Mouse (Mus musculus): ENCODE measurements around the gene Galm. TPM values are rescaled to one million over a fixed set of nuclear protein-coding genes. Genes with fewer than 3 reads are reported as not detected.
A peak's percentile ranks its signal among the peaks of the same experiment; 100 is the strongest.

Galm gene
- polyA plus RNA-seq (2012; rRNA removed), result 11.7 and 12.1 TPM in 2 replicates
- polyA plus RNA-seq (2014; fragmentation: Nextera tagmentation; extraction: Ambion mirVana), result 13.7 and 13.8 TPM in 2 replicates

DNA sequence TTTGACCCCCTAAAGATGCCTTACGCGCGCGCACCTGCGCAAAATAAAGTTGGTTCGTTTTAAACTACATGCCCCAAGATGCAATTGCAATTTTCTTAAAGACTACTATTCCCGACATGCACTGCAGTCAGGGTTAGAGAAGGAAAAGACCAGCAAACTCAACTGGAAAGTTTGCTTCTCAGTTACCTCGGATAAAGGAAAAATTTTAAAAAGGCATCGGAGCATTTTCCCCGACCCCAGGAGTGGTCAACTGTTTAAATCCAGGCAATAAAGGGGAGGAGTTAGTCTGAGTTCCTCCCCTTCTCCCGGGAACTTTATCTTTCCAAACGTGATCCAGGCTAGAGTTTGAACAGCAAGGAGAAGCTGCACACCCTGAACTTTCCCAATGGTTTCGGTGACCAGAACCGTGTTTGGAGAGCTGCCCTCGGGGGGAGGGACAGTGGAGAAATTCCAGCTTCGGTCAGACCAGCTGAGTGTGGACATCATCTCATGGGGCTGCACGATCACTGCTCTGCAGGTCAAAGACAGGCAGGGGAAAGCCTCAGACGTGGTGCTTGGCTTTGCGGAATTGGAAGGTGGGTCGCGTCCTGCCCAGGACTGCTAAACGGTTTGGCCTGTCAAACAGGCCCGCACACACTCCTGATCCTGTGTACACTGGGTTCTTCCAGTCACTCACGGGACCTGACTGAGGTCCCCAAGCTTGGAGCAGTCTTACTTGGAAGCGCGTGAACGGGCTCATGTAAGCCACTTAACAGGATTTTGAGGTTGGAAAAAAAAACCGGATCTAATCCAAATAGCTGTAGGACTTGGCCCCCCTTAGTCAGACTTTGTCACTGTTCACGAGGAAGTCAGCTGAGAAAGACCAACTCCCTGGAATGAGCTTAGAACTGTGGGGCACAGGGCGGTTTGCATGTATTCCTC, at the start of gene Galm:
Gene Galm, plus strand, starts transcription at position 141 of the 921 bp plus-strand sequence.
- peak; percentile 81 for DNase-seq (ENCODE audit: low spot score)
- TF ChIP-seq POLR2A (IDR thresholded peaks at IDR 0.05; ENCODE audit: borderline replicate concordance, extremely low read depth, insufficient read depth, insufficient read length), result no peak
- peak within 1 kb of the TSS; percentile 76 for H3K27ac ChIP-seq (replicated peaks; ENCODE audit: low read depth, low read length)
- peak within 1 kb of the TSS; percentile 83 for H3K4me2 ChIP-seq (replicated peaks; ENCODE audit: low read depth, low read length, severe bottlenecking)
- H3K9me3 ChIP-seq (ENCODE audit: control insufficient read depth, low read length), result no peaks in the 10 kb centered on the region
- 4% methylated on average over 30 of the region's 30 CpGs for WGBS
- peak within 1 kb of the TSS; percentile 68 for H3K9ac ChIP-seq (ENCODE audit: low read depth, low read length, severe bottlenecking)
- H3K27me3 ChIP-seq (ENCODE audit: control insufficient read depth, insufficient read depth, low read length), result no peaks in the 10 kb centered on the region
- H3K4me3 ChIP-seq (replicated peaks; ENCODE audit: low read length), result peak within 1 kb of the TSS; percentile 55
- H3K4me1 ChIP-seq (ENCODE audit: control insufficient read depth, insufficient read depth, low read length), result peaks cover 5% of the 10 kb centered on the region
- H3K36me3 ChIP-seq (ENCODE audit: control insufficient read depth, insufficient read depth, low read length), result no peaks in the 10 kb centered on the region
- peak; percentile 87 for ATAC-seq (ENCODE audit: low FRiP score, low read depth)

DNA sequence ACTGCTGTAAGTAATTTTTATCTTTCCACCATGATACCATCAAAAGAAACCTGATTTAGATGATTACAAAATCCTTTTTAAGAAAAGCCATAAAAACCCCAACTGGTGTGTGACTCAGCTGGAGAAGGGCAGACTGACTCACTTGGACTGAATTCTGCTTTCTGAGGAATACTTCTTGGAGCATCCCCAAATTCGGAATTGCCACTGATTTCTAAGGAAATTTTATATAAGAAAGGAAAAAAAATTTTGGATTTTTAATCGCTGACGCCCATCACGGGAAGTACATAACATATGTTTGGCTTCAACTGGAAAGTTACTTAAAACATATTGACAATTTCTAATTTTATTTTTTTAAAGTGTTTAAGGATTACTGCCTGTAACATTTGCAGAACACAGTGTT, 48.5 kb upstream of the Galm start:
- no peak overlapping the region for H3K4me3 ChIP-seq (replicated peaks; ENCODE audit: low read length)
- 83% methylated on average over 4 of the region's 4 CpGs for WGBS
- no peaks in the 10 kb centered on the region for H3K4me1 ChIP-seq (ENCODE audit: control insufficient read depth, insufficient read depth, low read length)
- DNase-seq (ENCODE audit: low spot score) (no peak), ATAC-seq (ENCODE audit: low FRiP score, low read depth) (no peak)
- H3K4me2 ChIP-seq (replicated peaks; ENCODE audit: low read depth, low read length, severe bottlenecking), result no peak overlapping the region
- no peak for TF ChIP-seq POLR2A (IDR thresholded peaks at IDR 0.05; ENCODE audit: borderline replicate concordance, extremely low read depth, insufficient read depth, insufficient read length)
- no peaks in the 10 kb centered on the region for H3K27me3 ChIP-seq (ENCODE audit: control insufficient read depth, insufficient read depth, low read length)
- H3K9me3 ChIP-seq (ENCODE audit: control insufficient read depth, low read length), result no peaks in the 10 kb centered on the region
- no peak overlapping the region for H3K27ac ChIP-seq (replicated peaks; ENCODE audit: low read depth, low read length)
- H3K9ac ChIP-seq (ENCODE audit: low read depth, low read length, severe bottlenecking), result no peak overlapping the region
- H3K36me3 ChIP-seq (ENCODE audit: control insufficient read depth, insufficient read depth, low read length), result no peaks in the 10 kb centered on the region

DNA sequence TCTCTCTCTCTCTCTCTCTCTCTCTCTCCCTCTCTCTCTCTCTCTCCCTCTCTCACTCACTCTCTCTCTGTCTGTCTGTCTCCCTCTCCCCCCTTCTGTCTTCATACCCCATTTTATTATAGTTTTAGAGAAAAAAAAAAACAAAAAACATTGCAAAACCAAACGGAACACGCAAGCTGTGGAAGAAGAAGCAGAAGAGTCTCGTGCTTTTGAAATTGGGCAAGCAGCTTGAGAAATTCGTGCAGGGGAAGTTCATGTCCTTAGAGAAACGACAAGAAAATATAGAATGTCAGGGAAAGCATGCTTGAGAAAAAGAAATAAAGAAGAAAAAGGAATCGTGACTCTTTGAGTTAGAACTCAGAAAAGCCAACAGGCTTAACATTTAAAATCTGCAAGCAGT, 44.0 kb upstream of the Galm start:
- no peak overlapping the region for H3K27ac ChIP-seq (replicated peaks; ENCODE audit: low read depth, low read length)
- no peaks in the 10 kb centered on the region for H3K36me3 ChIP-seq (ENCODE audit: control insufficient read depth, insufficient read depth, low read length)
- 68% methylated on average over 6 of the region's 6 CpGs for WGBS
- H3K27me3 ChIP-seq (ENCODE audit: control insufficient read depth, insufficient read depth, low read length), result no peaks in the 10 kb centered on the region
- TF ChIP-seq POLR2A (IDR thresholded peaks at IDR 0.05; ENCODE audit: borderline replicate concordance, extremely low read depth, insufficient read depth, insufficient read length), result no peak
- no peaks in the 10 kb centered on the region for H3K9me3 ChIP-seq (ENCODE audit: control insufficient read depth, low read length)
- H3K4me3 ChIP-seq (replicated peaks; ENCODE audit: low read length), result no peak overlapping the region
- no peak overlapping the region for H3K4me2 ChIP-seq (replicated peaks; ENCODE audit: low read depth, low read length, severe bottlenecking)
- no peak overlapping the region for H3K9ac ChIP-seq (ENCODE audit: low read depth, low read length, severe bottlenecking)
- ATAC-seq (ENCODE audit: low FRiP score, low read depth), result no peak
- no peaks in the 10 kb centered on the region for H3K4me1 ChIP-seq (ENCODE audit: control insufficient read depth, insufficient read depth, low read length)
- no peak for DNase-seq (ENCODE audit: low spot score)

DNA sequence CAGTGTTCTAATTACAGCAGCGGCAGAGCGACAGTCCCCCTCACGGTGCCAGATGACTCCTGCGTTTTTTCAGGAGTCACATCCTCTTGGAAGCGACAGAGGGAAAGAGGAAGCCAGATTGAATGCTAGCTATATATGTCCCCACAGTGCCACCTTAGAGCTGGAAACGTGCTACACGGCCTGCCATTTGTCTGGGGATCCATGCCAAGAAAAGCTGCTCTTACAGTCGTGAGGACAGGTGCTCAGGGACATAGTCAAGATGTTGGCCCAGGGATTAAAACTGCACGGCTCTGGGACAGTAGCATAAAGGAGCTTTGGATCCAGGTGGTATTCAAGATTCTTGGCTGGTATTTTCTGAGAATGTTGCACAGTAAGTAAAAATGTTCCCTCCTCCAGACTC, 42.8 kb upstream of the Galm start:
- DNase-seq (ENCODE audit: low spot score) (no peak), ATAC-seq (ENCODE audit: low FRiP score, low read depth) (no peak)
- no peak for TF ChIP-seq POLR2A (IDR thresholded peaks at IDR 0.05; ENCODE audit: borderline replicate concordance, extremely low read depth, insufficient read depth, insufficient read length)
- no peaks in the 10 kb centered on the region for H3K9me3 ChIP-seq (ENCODE audit: control insufficient read depth, low read length)
- no peaks in the 10 kb centered on the region for H3K4me1 ChIP-seq (ENCODE audit: control insufficient read depth, insufficient read depth, low read length)
- H3K9ac ChIP-seq (ENCODE audit: low read depth, low read length, severe bottlenecking), result no peak overlapping the region
- H3K27ac ChIP-seq (replicated peaks; ENCODE audit: low read depth, low read length), result no peak overlapping the region
- H3K36me3 ChIP-seq (ENCODE audit: control insufficient read depth, insufficient read depth, low read length), result no peaks in the 10 kb centered on the region
- H3K27me3 ChIP-seq (ENCODE audit: control insufficient read depth, insufficient read depth, low read length), result no peaks in the 10 kb centered on the region
- H3K4me3 ChIP-seq (replicated peaks; ENCODE audit: low read length), result no peak overlapping the region
- H3K4me2 ChIP-seq (replicated peaks; ENCODE audit: low read depth, low read length, severe bottlenecking), result no peak overlapping the region
- WGBS, result 59% methylated on average over 9 of the region's 9 CpGs

DNA sequence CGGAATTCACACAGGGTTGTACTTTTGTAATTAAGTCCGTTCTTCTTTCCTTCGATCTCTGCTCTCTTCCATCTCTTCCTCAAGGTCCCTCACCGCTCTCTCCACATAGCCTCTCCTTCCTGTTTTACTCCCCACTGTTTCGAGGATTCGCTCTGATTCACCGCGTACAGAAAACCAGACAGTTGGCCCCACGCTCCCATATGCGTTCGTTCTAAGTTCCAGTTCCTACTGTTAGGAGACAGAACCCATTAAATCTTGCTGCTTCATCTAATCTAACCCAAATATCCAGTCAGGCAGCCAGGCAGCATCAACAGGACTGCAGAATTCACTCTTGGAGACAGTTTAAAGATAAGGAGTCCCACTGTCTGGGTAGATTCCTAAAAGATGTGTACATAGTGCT, 40.7 kb upstream of the Galm start:
- no peak overlapping the region for H3K27ac ChIP-seq (replicated peaks; ENCODE audit: low read depth, low read length)
- no peaks in the 10 kb centered on the region for H3K36me3 ChIP-seq (ENCODE audit: control insufficient read depth, insufficient read depth, low read length)
- 87% methylated on average over 11 of the region's 11 CpGs for WGBS
- no peak overlapping the region for H3K4me3 ChIP-seq (replicated peaks; ENCODE audit: low read length)
- H3K4me1 ChIP-seq (ENCODE audit: control insufficient read depth, insufficient read depth, low read length), result no peaks in the 10 kb centered on the region
- TF ChIP-seq POLR2A (IDR thresholded peaks at IDR 0.05; ENCODE audit: borderline replicate concordance, extremely low read depth, insufficient read depth, insufficient read length), result no peak
- H3K9ac ChIP-seq (ENCODE audit: low read depth, low read length, severe bottlenecking), result no peak overlapping the region
- no peaks in the 10 kb centered on the region for H3K9me3 ChIP-seq (ENCODE audit: control insufficient read depth, low read length)
- ATAC-seq (ENCODE audit: low FRiP score, low read depth) (no peak), DNase-seq (ENCODE audit: low spot score) (no peak)
- no peak overlapping the region for H3K4me2 ChIP-seq (replicated peaks; ENCODE audit: low read depth, low read length, severe bottlenecking)
- no peaks in the 10 kb centered on the region for H3K27me3 ChIP-seq (ENCODE audit: control insufficient read depth, insufficient read depth, low read length)

All from limb, embryonic 14.5 days (tissue).